Mouse (Mus musculus) limb, embryonic 14.5 days (tissue): Measurements from ENCODE around the gene Myh7b. TPM values are rescaled to one million over a fixed set of nuclear protein-coding genes. Genes with fewer than 3 reads are reported as not detected.
A peak's percentile ranks its signal among the peaks of the same experiment; 100 is the strongest.

Experiments used
- ATAC-seq: fragments of 200-750 bp; cut with Nextera tagmentation; 2 replicates; pipeline ENCODE4 v1.8.0; 2017; ENCODE audit warnings: low read depth, moderate number of reproducible peaks, moderate TSS enrichment; ENCODE audit not compliant: low FRiP score
- DNase-seq: peaks from one replicate; pipeline ENCODE4 v3.0.0-alpha.2; 2015; ENCODE audit warnings: low spot score
- H3K27ac ChIP-seq: fragments of 300-500 bp; sonication (generic); replicated peaks from 2 replicates; pipeline ENCODE4 v1.5.1; 2014; ENCODE audit warnings: low read depth, mild to moderate bottlenecking, low read length, moderate library complexity, mixed read lengths
- H3K27me3 ChIP-seq: fragments of 300-500 bp; sonication (generic); 2 replicates; pipeline ENCODE4 v1.6.1; 2014; ENCODE audit warnings: low read length, mixed read lengths; ENCODE audit not compliant: control insufficient read depth, insufficient read depth
- H3K36me3 ChIP-seq: fragments of 300-500 bp; sonication (generic); 2 replicates; pipeline ENCODE4 v1.6.1; 2014; ENCODE audit warnings: mild to moderate bottlenecking, low read length, moderate library complexity, mixed read lengths; ENCODE audit not compliant: control insufficient read depth, insufficient read depth
- H3K4me1 ChIP-seq: fragments of 300-500 bp; sonication (generic); 2 replicates; pipeline ENCODE4 v1.6.1; 2014; ENCODE audit warnings: antibody characterized with exemption, low read length, mixed read lengths; ENCODE audit not compliant: control insufficient read depth, insufficient read depth
- H3K4me2 ChIP-seq: fragments of 300-500 bp; sonication (generic); replicated peaks from 2 replicates; pipeline ENCODE4 v1.6.1; 2014; ENCODE audit warnings: low read depth, mild to moderate bottlenecking, low read length, moderate library complexity; ENCODE audit not compliant: severe bottlenecking
- H3K4me3 ChIP-seq: fragments of 300-500 bp; sonication (generic); replicated peaks from 2 replicates; pipeline ENCODE4 v1.5.1; 2014; ENCODE audit warnings: low read length
- H3K9ac ChIP-seq: fragments of 300-500 bp; sonication (generic); 2 replicates; pipeline ENCODE4 v1.6.1; 2014; ENCODE audit warnings: mild to moderate bottlenecking, low read depth, low read length, moderate library complexity; ENCODE audit not compliant: severe bottlenecking
- H3K9me3 ChIP-seq: fragments of 300-500 bp; sonication (generic); 2 replicates; pipeline ENCODE4 v1.6.1; 2016; ENCODE audit warnings: low read length; ENCODE audit not compliant: control insufficient read depth
- POLR2A ChIP-seq: fragments of 200-500 bp; IDR thresholded peaks from 2 replicates; pipeline ENCODE4 v1.8.0; 2012; ENCODE audit warnings: inconsistent platforms, mild to moderate bottlenecking, moderate library complexity, borderline replicate concordance; ENCODE audit not compliant: insufficient read depth, insufficient read length; ENCODE audit errors: extremely low read depth
- WGBS: fragments of 180-500 bp; shearing (Covaris S2); extraction: QIAGEN DNeasy Blood & Tissue Kit; methylation state at CpG from one replicate; pipeline ENCODE4 v1.1.7; 2014; 5-methylcytosine and 5-hydroxymethylcytosine counted together
- polyA plus RNA-seq, 2 experiments: library from polyadenylated mRNA; depleted of rRNA in 1 of 2; stranded (reverse) in 1 of 2; unstranded in 1 of 2; fragments of >200 nt; fragmentation: Nextera tagmentation in 1 of 2; extraction: Ambion mirVana in 1 of 2; gene quantifications; 2 replicates each; pipeline versions ENCODE4 v1.2.1 to v1.2.3; 2012 to 2014

The Myh7b gene
- polyA plus RNA-seq, 2 experiments: 5.0 to 27.0 TPM

DNA sequence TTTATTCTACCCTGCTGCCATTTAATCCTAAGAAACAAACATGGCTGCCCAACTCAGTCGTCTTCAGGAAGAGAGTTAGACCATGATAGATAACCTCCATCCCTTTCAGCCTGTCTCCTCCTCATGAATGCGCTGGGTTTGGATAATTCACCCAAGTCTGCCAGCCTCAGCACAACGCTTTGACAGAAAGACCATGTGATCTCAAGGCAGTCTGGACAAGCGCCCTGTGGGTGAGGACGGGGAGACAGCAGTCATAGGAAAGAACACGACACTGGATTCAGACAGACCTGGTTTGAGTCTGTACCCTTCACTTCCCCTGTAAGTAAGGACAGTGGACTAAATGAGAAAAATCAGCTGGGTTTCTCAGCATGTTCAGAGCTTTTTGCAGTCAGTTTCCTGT, 21.5 kb upstream of the Myh7b start:
- TF ChIP-seq POLR2A: no peak
- no peak for DNase-seq
- WGBS: 77% methylated on average over 6 of the region's 6 CpGs

DNA sequence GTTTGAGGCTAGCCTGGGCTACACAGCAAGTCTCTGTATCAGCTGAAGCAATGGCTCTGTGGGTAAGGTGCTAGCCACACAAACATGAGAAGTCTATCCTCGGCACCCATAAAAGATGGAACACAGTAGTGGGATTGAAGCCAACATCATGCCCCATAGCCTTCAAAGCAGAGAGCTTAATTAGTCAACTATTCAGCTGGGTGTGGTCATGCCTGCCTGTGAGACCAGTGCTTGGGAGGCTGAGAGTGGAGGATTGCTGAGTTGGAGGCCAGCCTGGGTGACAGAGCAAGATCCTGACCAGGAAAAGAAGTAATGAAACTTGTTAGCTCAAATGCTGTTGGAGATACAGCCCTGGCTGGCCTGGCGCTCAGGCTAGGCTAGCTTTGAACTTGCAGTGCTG, 20.1 kb upstream of the Myh7b start:
- H3K9me3 ChIP-seq: no peaks in the 10 kb centered on the region
- TF ChIP-seq POLR2A: no peak
- no peak overlapping the region for H3K9ac ChIP-seq
- no peak for ATAC-seq
- H3K4me3 ChIP-seq: no peak overlapping the region
- DNase-seq: no peak
- H3K4me2 ChIP-seq: no peak overlapping the region
- no peaks in the 10 kb centered on the region for H3K27me3 ChIP-seq
- no peak overlapping the region for H3K27ac ChIP-seq
- WGBS: 77% methylated on average over 2 of the region's 2 CpGs
- H3K4me1 ChIP-seq: peaks cover 5% of the 10 kb centered on the region; the same call in 1 of the 2 replicates
- H3K36me3 ChIP-seq: no peaks in the 10 kb centered on the region

More for the DNA sequence above, 21.5 kb upstream of the Myh7b start:
- no peak overlapping the region for H3K27ac ChIP-seq
- H3K9me3 ChIP-seq: no peaks in the 10 kb centered on the region
- no peak overlapping the region for H3K4me3 ChIP-seq
- no peak for ATAC-seq
- H3K4me1 ChIP-seq: peaks cover 5% of the 10 kb centered on the region; the same call in 1 of the 2 replicates
- H3K36me3 ChIP-seq: no peaks in the 10 kb centered on the region
- H3K27me3 ChIP-seq: no peaks in the 10 kb centered on the region
- H3K9ac ChIP-seq: no peak overlapping the region
- no peak overlapping the region for H3K4me2 ChIP-seq

DNA sequence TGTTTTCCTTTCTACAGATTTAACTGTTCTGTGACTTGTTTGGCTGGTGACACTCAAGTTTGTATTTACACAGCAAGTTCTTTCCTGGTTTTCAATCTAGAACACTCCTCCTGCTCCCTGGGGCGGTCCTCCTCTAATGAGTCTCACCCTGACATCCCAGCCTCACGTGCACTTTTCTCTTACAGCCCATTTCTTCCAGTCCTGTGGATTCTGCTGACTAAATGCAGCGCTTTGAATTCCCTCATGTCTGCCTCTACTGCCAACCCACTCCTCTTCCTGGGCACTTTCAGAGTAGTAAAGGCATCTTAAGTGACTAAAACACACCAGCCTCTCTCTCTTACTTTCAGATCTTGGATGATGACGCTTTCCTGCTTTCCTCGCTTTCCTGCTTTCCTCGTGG, 19.3 kb upstream of the Myh7b start:
- H3K9ac ChIP-seq: peak overlapping the region; percentile 77
- H3K4me3 ChIP-seq: peak overlapping the region; percentile 57
- no peak for ATAC-seq
- H3K9me3 ChIP-seq: no peaks in the 10 kb centered on the region
- H3K4me1 ChIP-seq: peaks cover 5% of the 10 kb centered on the region; the same call in 1 of the 2 replicates
- no peak for TF ChIP-seq POLR2A
- WGBS: 5% methylated on average over 6 of the region's 6 CpGs
- no peaks in the 10 kb centered on the region for H3K27me3 ChIP-seq
- H3K27ac ChIP-seq: peak overlapping the region; percentile 85
- no peaks in the 10 kb centered on the region for H3K36me3 ChIP-seq
- peak overlapping the region; percentile 69 for H3K4me2 ChIP-seq
- no peak for DNase-seq

DNA sequence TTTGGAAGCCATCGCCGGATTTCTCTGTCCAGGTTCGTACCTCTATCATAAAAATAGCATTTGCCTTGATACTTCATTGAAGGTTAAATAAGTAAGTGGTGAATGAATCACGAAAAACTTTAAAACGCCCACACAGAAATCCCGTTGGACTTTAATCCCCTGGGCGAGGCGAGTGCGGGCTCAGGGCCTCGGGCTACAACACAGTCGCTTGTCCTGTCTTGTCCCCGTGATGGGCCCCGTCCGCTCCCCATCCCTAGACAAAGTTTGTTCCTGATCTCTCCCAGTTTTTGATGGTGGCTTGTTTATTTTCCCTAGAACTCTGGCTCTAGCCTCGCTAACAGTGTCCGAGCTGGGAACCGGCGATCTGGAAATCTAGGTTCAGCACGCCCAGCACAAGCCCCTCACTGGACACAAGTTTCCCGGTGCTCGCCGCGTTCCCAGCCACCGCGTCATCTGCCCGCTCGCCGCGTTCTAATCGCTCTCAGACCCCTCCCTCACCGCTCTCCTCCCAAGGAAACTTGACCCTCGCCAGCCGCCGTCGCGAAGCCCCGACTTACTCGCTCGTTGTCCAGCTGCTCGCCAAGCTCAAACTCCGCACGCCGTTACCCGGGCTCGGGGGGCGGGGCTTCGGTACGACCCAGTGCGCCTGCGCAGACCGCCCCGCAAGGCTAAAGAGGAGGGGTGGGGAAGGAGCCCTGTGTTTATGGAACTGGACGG, 18.7 kb upstream of the Myh7b start, which contains the start of gene Gss:
Gene Gss (minus strand): TSS at position 674 of the 717 bp plus-strand sequence.
- Histone ChIP-seq H3K36me3 (no peaks in the 10 kb centered on the region), H3K4me3 (peak within 1 kb of the TSS; percentile 57), H3K4me2 (peak within 1 kb of the TSS; percentile 69), H3K9me3 (no peaks in the 10 kb centered on the region), H3K27ac (peak within 1 kb of the TSS; percentile 85), H3K9ac (peak within 1 kb of the TSS; percentile 77), H3K27me3 (no peaks in the 10 kb centered on the region), H3K4me1 (peaks cover 9% of the 10 kb centered on the region)
- peak; percentile 96 for ATAC-seq
- WGBS: under 1% methylated on average over 53 of the region's 53 CpGs
- DNase-seq: peak; percentile 95
- peak; percentile 41; the same call in 1 of the 2 replicates for TF ChIP-seq POLR2A

DNA sequence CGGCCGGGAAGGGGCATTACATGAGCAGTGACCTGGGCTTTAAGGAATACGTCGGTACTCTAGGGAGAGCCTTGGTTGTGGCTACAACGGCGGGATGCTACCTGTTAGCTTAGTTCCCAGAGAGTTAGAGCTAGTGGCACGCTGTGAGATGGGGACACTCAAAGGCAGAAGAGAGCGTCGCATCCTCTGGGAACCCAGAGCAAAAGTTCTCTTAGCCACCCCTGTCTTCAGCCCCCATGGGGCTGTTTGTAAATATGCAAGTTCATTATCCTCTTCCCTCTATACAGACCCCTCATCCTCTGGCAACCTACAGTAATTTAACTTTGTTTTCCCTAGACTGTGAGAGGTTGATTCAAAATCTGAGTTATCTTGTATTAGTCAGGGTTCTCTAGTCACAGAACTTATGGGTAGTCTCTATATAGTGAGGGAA, 18.1 kb upstream of the Myh7b start:
- Histone ChIP-seq H3K4me3 (peak overlapping the region; percentile 57), H3K27ac (no peak overlapping the region), H3K27me3 (no peaks in the 10 kb centered on the region), H3K9me3 (no peaks in the 10 kb centered on the region), H3K36me3 (no peaks in the 10 kb centered on the region), H3K4me2 (peak overlapping the region; percentile 69), H3K4me1 (peaks cover 9% of the 10 kb centered on the region), H3K9ac (peak overlapping the region; percentile 77)
- TF ChIP-seq POLR2A: no peak; the same call in 1 of the 2 replicates
- ATAC-seq (no peak), DNase-seq (no peak)
- WGBS: under 1% methylated on average over 9 of the region's 9 CpGs
